Mouse (Mus musculus) regulatory T cell (primary cell): ENCODE measurements at regions not wholly inside any gene's neighbourhood (a gene's known extent, or its start where the extent isn't known, plus 50 kb on each side); places are given as distances from the start of the nearest gene placed in this dataset.

Source experiments
- in situ Hi-C: fragments of 300-600 bp; cut with MboI, MseI; formaldehyde crosslinking; loops from one replicate; pipeline ENCODE4 v1.15.1; 2025; ENCODE audit warnings: high pct_unique_total_duplicates

GRCm38 (mm10) chr12:50734135-50734534, 85.2 kb upstream of the Prkd1 start:
- in situ Hi-C loops: no loop called here

- in situ Hi-C loops: no loop called here
Measured at GRCm38 (mm10) chr12:50712615-50713014, 63.7 kb upstream of the Prkd1 start.

- in situ Hi-C loops: no loop called here
Measured at GRCm38 (mm10) chr12:50709000-50709788, 60.3 kb upstream of the Prkd1 start.

GRCm38 (mm10) chr12:50698613-50699442, 49.9 kb upstream of the Prkd1 start:
- in situ Hi-C loops: no loop called here
